Mouse (Mus musculus) heart, embryonic 11.5 days (tissue): ENCODE results near the gene Cdh4. TPM values are rescaled to one million over a fixed set of nuclear protein-coding genes. Genes with fewer than 3 reads are reported as not detected.

Experiments
- ATAC-seq: fragments of 200-750 bp; cut with Nextera tagmentation; replicated peaks from 2 replicates; pipeline ENCODE4 v1.8.0; 2017; ENCODE audit warnings: moderate library complexity; ENCODE audit not compliant: insufficient number of reproducible peaks, low FRiP score, low TSS enrichment
- H3K27ac ChIP-seq: fragments of 300-500 bp; sonication (generic); 2 replicates; pipeline ENCODE4 v1.5.1; 2014; ENCODE audit warnings: mild to moderate bottlenecking, low read depth, low read length
- H3K27me3 ChIP-seq: fragments of 300-500 bp; sonication (generic); 2 replicates; pipeline ENCODE4 v1.6.1; 2014; ENCODE audit warnings: mild to moderate bottlenecking, low read length, mixed read lengths; ENCODE audit not compliant: control insufficient read depth, insufficient read depth
- H3K36me3 ChIP-seq: fragments of 300-500 bp; sonication (generic); 2 replicates; pipeline ENCODE4 v1.6.1; 2014; ENCODE audit warnings: mild to moderate bottlenecking, low read length, moderate library complexity, mixed read lengths; ENCODE audit not compliant: control insufficient read depth, insufficient read depth
- H3K4me1 ChIP-seq: fragments of 300-500 bp; sonication (generic); 2 replicates; pipeline ENCODE4 v1.6.1; 2014; ENCODE audit warnings: low read length; ENCODE audit not compliant: control insufficient read depth, insufficient read depth
- H3K4me2 ChIP-seq: fragments of 300-500 bp; sonication (generic); 2 replicates; pipeline ENCODE4 v1.6.1; 2014; ENCODE audit warnings: mild to moderate bottlenecking, moderate library complexity
- H3K4me3 ChIP-seq: fragments of 300-500 bp; sonication (generic); 2 replicates; pipeline ENCODE4 v1.5.1; 2014; ENCODE audit warnings: low read depth, low read length
- H3K9ac ChIP-seq: fragments of 300-500 bp; sonication (generic); 2 replicates; pipeline ENCODE4 v1.6.1; 2014; ENCODE audit warnings: mild to moderate bottlenecking, low read depth, low read length, moderate library complexity
- H3K9me3 ChIP-seq: fragments of 300-500 bp; sonication (generic); replicated peaks from 2 replicates; pipeline ENCODE4 v1.6.1; 2016; ENCODE audit warnings: low read length; ENCODE audit not compliant: control insufficient read depth
- WGBS: fragments of 180-500 bp; shearing (Covaris S2); extraction: QIAGEN DNeasy Blood & Tissue Kit; methylation state at CpG from one replicate; pipeline ENCODE4 v1.1.7; 2014; ENCODE audit not compliant: insufficient replicate concordance; 5-methylcytosine and 5-hydroxymethylcytosine counted together
- polyA plus RNA-seq: library from polyadenylated mRNA; unstranded; fragments of >200 nt; fragmentation: Nextera tagmentation; extraction: Ambion mirVana; gene quantifications from 2 replicates; pipeline ENCODE4 v1.2.1, GENCODE M21; 2014

The Cdh4 gene
- polyA plus RNA-seq, 1 experiment from 2014 or later: 0.56 TPM

DNA sequence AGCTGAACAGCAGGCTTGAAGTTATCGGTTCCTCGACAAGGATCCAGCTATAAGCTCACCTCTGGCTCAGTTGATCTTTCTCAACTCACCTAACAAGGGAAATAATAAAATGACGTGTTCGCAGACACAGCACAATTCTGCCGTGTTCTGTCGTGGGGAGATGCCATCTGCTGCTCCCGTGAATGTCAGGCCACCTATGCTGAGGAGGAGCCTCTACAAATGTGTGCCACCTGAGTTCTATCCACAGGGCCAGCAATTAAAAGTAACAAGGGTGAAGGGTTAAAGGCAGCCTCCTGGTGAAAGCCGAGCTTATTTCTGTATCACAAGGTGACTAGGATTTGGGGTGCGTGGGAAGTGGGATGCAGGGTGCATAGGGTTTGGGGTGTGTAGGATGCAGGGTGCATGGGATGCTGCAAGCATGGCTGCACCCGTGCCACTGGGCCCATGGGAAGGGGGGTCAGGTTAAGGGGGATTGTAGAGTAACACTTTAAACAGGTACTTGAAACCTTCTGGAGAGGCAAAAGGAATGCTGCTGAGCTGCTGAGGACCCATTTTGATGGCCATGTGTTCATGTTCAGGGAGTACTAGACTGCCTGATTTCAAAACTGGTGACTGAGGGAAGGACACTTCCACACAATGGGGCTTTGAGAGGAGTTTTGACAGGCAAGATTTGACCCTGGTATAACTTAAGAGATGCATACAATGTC, 333.9 kb downstream of the Cdh4 start:
- Histone ChIP-seq H3K36me3 (no peaks in the 10 kb centered on the region), H3K4me3 (no peak overlapping the region), H3K27me3 (no peaks in the 10 kb centered on the region), H3K4me2 (no peak overlapping the region), H3K9ac (no peak overlapping the region), H3K9me3 (no peaks in the 10 kb centered on the region), H3K27ac (no peak overlapping the region), H3K4me1 (peaks cover 30% of the 10 kb centered on the region)
- 81% methylated on average over 10 of the region's 10 CpGs for WGBS
- no peak for ATAC-seq

DNA sequence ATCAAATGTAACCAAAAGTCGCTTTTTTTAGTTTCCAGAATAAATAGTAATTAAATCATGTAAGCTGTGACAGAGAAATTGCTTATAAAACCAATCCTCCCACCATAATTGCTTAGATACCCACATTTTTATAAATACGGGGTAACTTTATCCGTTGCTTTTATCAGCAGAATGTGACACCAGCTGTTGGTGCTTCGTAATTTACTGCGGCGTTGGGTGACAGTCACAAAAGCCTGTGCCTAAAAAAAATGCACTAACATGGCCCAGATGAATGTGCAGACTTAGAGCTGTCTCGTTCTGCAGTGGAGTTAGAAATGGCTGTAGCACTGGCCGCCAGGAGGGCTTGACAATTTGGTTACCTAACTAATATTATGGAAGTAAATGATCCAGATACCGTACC, 337.0 kb downstream of the Cdh4 start:
- H3K27ac ChIP-seq: no peak overlapping the region
- no peaks in the 10 kb centered on the region for H3K27me3 ChIP-seq
- H3K36me3 ChIP-seq: no peaks in the 10 kb centered on the region
- 71% methylated on average over 9 of the region's 9 CpGs for WGBS
- H3K4me3 ChIP-seq: no peak overlapping the region
- H3K9me3 ChIP-seq: no peaks in the 10 kb centered on the region
- no peak overlapping the region for H3K9ac ChIP-seq
- H3K4me2 ChIP-seq: no peak overlapping the region
- ATAC-seq: no peak
- peaks cover 14% of the 10 kb centered on the region for H3K4me1 ChIP-seq

- Histone ChIP-seq H3K9ac (no peak overlapping the region), H3K4me2 (no peak overlapping the region), H3K9me3 (no peaks in the 10 kb centered on the region), H3K36me3 (no peaks in the 10 kb centered on the region), H3K4me1 (no peaks in the 10 kb centered on the region), H3K27ac (no peak overlapping the region), H3K4me3 (no peak overlapping the region), H3K27me3 (no peaks in the 10 kb centered on the region)
- 34% methylated on average over 4 of the region's 4 CpGs for WGBS
- ATAC-seq: no peak
Measured at GRCm38 (mm10) chr2:179780961-179781360, 338.7 kb downstream of the Cdh4 start.

DNA sequence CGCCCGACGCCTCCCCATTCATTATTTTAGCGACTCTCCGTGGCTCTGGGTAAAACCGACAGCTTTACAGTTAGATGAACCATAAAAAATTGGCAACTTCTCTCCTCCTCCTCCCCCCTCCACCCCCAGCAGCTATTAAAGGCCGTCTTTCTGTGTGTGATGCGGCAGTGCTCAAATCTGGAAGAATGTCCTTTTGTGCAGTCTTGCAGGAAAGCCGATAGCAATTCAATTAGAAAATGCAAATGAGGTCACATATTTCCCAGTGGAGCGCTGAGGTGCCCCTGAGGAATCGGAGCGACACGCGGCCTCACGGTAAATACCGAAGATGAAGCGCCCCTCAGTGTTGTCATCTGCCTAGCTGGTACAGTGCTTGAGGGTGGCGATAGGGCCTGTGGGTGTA, 345.0 kb downstream of the Cdh4 start:
- WGBS: 86% methylated on average over 18 of the region's 18 CpGs
- H3K27me3 ChIP-seq: no peaks in the 10 kb centered on the region
- H3K9me3 ChIP-seq: no peaks in the 10 kb centered on the region
- no peak overlapping the region for H3K4me3 ChIP-seq
- H3K36me3 ChIP-seq: no peaks in the 10 kb centered on the region
- no peak overlapping the region for H3K27ac ChIP-seq
- no peak for ATAC-seq
- H3K9ac ChIP-seq: no peak overlapping the region
- H3K4me1 ChIP-seq: peaks cover 6% of the 10 kb centered on the region; the same call in 1 of the 2 replicates
- no peak overlapping the region for H3K4me2 ChIP-seq

GRCm38 (mm10) chr2:179787797-179788196, 345.6 kb downstream of the Cdh4 start:
- 64% methylated on average over 5 of the region's 5 CpGs for WGBS
- Histone ChIP-seq H3K27me3 (no peaks in the 10 kb centered on the region), H3K9ac (no peak overlapping the region), H3K36me3 (no peaks in the 10 kb centered on the region), H3K4me3 (no peak overlapping the region), H3K4me1 (peaks cover 9% of the 10 kb centered on the region; the same call in 1 of the 2 replicates), H3K4me2 (no peak overlapping the region), H3K9me3 (no peaks in the 10 kb centered on the region), H3K27ac (no peak overlapping the region)
- ATAC-seq: no peak

DNA sequence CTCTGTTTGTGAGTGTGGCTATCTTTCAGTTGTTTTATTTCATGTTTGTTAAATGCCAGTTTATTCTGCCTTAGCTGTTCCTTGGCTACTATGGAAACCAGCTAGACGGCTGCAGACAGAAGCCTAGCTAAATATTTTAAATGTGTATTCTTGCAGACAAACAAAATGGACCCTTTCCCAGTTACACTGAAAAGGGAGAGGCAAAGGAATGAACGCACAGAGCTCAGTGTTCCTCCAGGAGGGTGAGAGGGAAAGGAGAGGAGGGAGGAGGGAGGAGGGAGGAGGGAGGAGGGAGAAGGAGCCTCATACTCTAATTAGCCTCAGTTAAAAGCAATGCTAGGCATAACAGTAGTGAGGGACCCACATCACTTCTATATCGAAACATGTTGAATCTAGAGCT, 348.5 kb downstream of the Cdh4 start:
- no peak for ATAC-seq
- H3K4me1 ChIP-seq: peaks cover 9% of the 10 kb centered on the region; the same call in 1 of the 2 replicates
- 68% methylated on average over 3 of the region's 3 CpGs for WGBS

GRCm38 (mm10) chr2:179792426-179793133, 350.3 kb downstream of the Cdh4 start:
- Histone ChIP-seq H3K4me1 (peaks cover 9% of the 10 kb centered on the region; the same call in 1 of the 2 replicates), H3K4me3 (no peak overlapping the region), H3K4me2 (no peak overlapping the region), H3K27ac (peak overlapping the region; percentile 65), H3K9me3 (no peaks in the 10 kb centered on the region), H3K9ac (no peak overlapping the region), H3K36me3 (no peaks in the 10 kb centered on the region), H3K27me3 (no peaks in the 10 kb centered on the region)
- 36% methylated on average over 13 of the region's 13 CpGs for WGBS
- no peak for ATAC-seq

More for the DNA sequence above, 348.5 kb downstream of the Cdh4 start:
- no peaks in the 10 kb centered on the region for H3K36me3 ChIP-seq
- no peak overlapping the region for H3K9ac ChIP-seq
- no peaks in the 10 kb centered on the region for H3K27me3 ChIP-seq
- H3K9me3 ChIP-seq: no peaks in the 10 kb centered on the region
- H3K27ac ChIP-seq: no peak overlapping the region
- no peak overlapping the region for H3K4me2 ChIP-seq
- no peak overlapping the region for H3K4me3 ChIP-seq

- Histone ChIP-seq H3K4me3 (no peak overlapping the region), H3K36me3 (no peaks in the 10 kb centered on the region), H3K4me1 (peaks cover 18% of the 10 kb centered on the region), H3K27me3 (no peaks in the 10 kb centered on the region), H3K9me3 (no peaks in the 10 kb centered on the region), H3K27ac (no peak overlapping the region), H3K9ac (no peak overlapping the region), H3K4me2 (no peak overlapping the region)
- ATAC-seq: no peak
- 45% methylated on average over 1 of the region's 1 CpGs for WGBS
Measured at GRCm38 (mm10) chr2:179794354-179794753, 352.1 kb downstream of the Cdh4 start.
